ENCODE assay signal across 15 mouse cellular contexts in genomic region chr13:117079316-117079715, GRCm38 (mm10).
"Had no signal": no experiment of that assay in that cellular context is flagged by ENCODE, and none has a peak within 500 bp of the region (broad histone marks: within the 10 kb centered on the region; RNA-seq: fewer than 3 reads in every experiment).

No protein-coding gene starts in this region.

- ATAC-seq: liver, embryonic 12.5 days; midbrain, embryonic 15.5 days had no signal

- DNase-seq: kidney, adult 8-10 months; kidney, postnatal 10 days; kidney, postnatal 36 days; liver; lung, adult 18-20 months; lung, postnatal 10 days; lung, postnatal 36 days; retina, postnatal 1 day; right cerebral cortex, postnatal 25 days; spleen, adult 18-20 months; thymus, adult 2 months; thymus, postnatal 14 days; thymus, postnatal 4 days had no signal
